Mouse (Mus musculus) hindbrain, embryonic 10.5 days (tissue): ENCODE data around the gene Hinfp. TPM values are rescaled to one million over a fixed set of nuclear protein-coding genes. Genes with fewer than 3 reads are reported as not detected.

ENCODE experiments used
- polyA plus RNA-seq: library from polyadenylated mRNA; unstranded; fragments of >200 nt; fragmentation: Nextera tagmentation; extraction: Ambion mirVana; gene quantifications from 2 replicates; pipeline ENCODE4 v1.2.1, GENCODE M21; 2016

Hinfp gene
- polyA plus RNA-seq, 1 experiment from 2014 or later: 30.7 TPM

Other genes with a start within 250 kb of the Hinfp start
- gene Usp2, start 238.7 kb downstream of the Hinfp start, polyA plus RNA-seq: 13.5 and 14.3 TPM in 2 replicates
- gene Mfrp, start 203.9 kb downstream of the Hinfp start, polyA plus RNA-seq: 0.14 and 0.30 TPM in 2 replicates
- 0.31 and 1.1 TPM in 2 replicates for gene C1qtnf5, start 198.4 kb downstream of the Hinfp start, polyA plus RNA-seq
- 0.22 and 0.75 TPM in 2 replicates for gene Gm49380, start 192.2 kb downstream of the Hinfp start, polyA plus RNA-seq
- 75.6 and 76.9 TPM in 2 replicates for gene Rnf26, start 192.2 kb downstream of the Hinfp start, polyA plus RNA-seq
- gene Mcam, start 171.2 kb downstream of the Hinfp start, polyA plus RNA-seq: 10.8 and 11.2 TPM in 2 replicates
- gene Cbl, start 71.6 kb downstream of the Hinfp start, polyA plus RNA-seq: 21.1 and 22.8 TPM in 2 replicates
- gene Ccdc153, start 65.0 kb downstream of the Hinfp start, polyA plus RNA-seq: not detected in 2 replicates
- gene Pdzd3, start 54.2 kb downstream of the Hinfp start, polyA plus RNA-seq: 0.14 TPM in 1 of 2 replicates, not detected in the other
- 2.4 and 3.3 TPM in 2 replicates for gene Nlrx1, start 37.1 kb downstream of the Hinfp start, polyA plus RNA-seq
- 4.3 and 7.2 TPM in 2 replicates for gene Abcg4, start 17.1 kb downstream of the Hinfp start, polyA plus RNA-seq
- gene C2cd2l, start 14.6 kb upstream of the Hinfp start, polyA plus RNA-seq: 9.8 and 17.5 TPM in 2 replicates
- gene Dpagt1, start 20.3 kb upstream of the Hinfp start, polyA plus RNA-seq: 46.2 and 46.7 TPM in 2 replicates
- 548 and 554 TPM in 2 replicates for gene H2afx, start 29.0 kb upstream of the Hinfp start, polyA plus RNA-seq
- 155 and 184 TPM in 2 replicates for gene Hmbs, start 38.6 kb upstream of the Hinfp start, polyA plus RNA-seq
- 30.9 and 34.8 TPM in 2 replicates for gene Vps11, start 56.0 kb upstream of the Hinfp start, polyA plus RNA-seq
- gene Hyou1, start 73.8 kb upstream of the Hinfp start, polyA plus RNA-seq: 35.8 and 39.4 TPM in 2 replicates
- 20.8 and 28.9 TPM in 2 replicates for gene Slc37a4, start 91.2 kb upstream of the Hinfp start, polyA plus RNA-seq
- 1,836 and 2,161 TPM in 2 replicates for gene Rps25, start 101.5 kb upstream of the Hinfp start, polyA plus RNA-seq
- 213 and 282 TPM in 2 replicates for gene Trappc4, start 101.9 kb upstream of the Hinfp start, polyA plus RNA-seq
- gene Ccdc84, start 112.9 kb upstream of the Hinfp start, polyA plus RNA-seq: 25.2 and 27.7 TPM in 2 replicates
- not detected in 2 replicates for gene Foxr1, start 135.5 kb upstream of the Hinfp start, polyA plus RNA-seq
- 0.14 TPM in 1 of 2 replicates, not detected in the other for gene Upk2, start 149.3 kb upstream of the Hinfp start, polyA plus RNA-seq
- 4.6 and 7.3 TPM in 2 replicates for gene Bcl9l, start 177.2 kb upstream of the Hinfp start, polyA plus RNA-seq